8 mouse cellular contexts compared by ENCODE assay signal in genomic region chr8:3392771-3393710, GRCm38 (mm10). TPM values are rescaled to one million over a fixed set of nuclear protein-coding genes. Genes with fewer than 3 reads are reported as not detected.
DNase-seq lines count a peak whose midpoint lies in the region; ATAC-seq lines count a peak whose summit lies in the region.

Gene Arhgef18, plus strand, starts transcription at chr8:3393006.

- peak; percentile 98 for ATAC-seq in hindbrain, embryonic 13.5 days (ENCODE audit: low FRiP score)
- peak; percentile 99 for ATAC-seq in lung, embryonic 16.5 days (ENCODE audit: low read depth)

- H3K36me3 ChIP-seq in hindbrain, embryonic 13.5 days = peaks cover 9% of the 10 kb centered on the region
- no peaks in the 10 kb centered on the region for H3K36me3 ChIP-seq in lung, embryonic 16.5 days (ENCODE audit: control insufficient read depth, insufficient read depth, low read length)

- peak within 1 kb of the TSS; percentile 83 for H3K4me3 ChIP-seq in hindbrain, embryonic 13.5 days
- H3K4me3 ChIP-seq in lung, embryonic 16.5 days (ENCODE audit: low read length) = peak within 1 kb of the TSS; percentile 56

- H3K9me3 ChIP-seq in hindbrain, embryonic 13.5 days = no peaks in the 10 kb centered on the region
- H3K9me3 ChIP-seq in lung, embryonic 16.5 days (ENCODE audit: control insufficient read depth, low read length) = no peaks in the 10 kb centered on the region

- WGBS in hindbrain, embryonic 13.5 days = 1% methylated on average over 48 of the region's 48 CpGs
- 2% methylated on average over 44 of the region's 48 CpGs for WGBS in lung, embryonic 16.5 days

- H3K9ac ChIP-seq in hindbrain, embryonic 13.5 days = peak within 1 kb of the TSS; percentile 90
- H3K9ac ChIP-seq in lung, embryonic 16.5 days (ENCODE audit: low read length) = peak within 1 kb of the TSS; percentile 70

- DNase-seq in ZHBTc4 (ENCODE audit: low read depth, low spot score) = peak; percentile 95
- DNase-seq in cerebellum, postnatal 4 days (ENCODE audit: low spot score in 2 of 2) = peak; percentile 46 to 73
- peak; percentile 81 to 87 for DNase-seq in frontal cortex, postnatal 36 days (ENCODE audit: low spot score in 2 of 2)
- peak; percentile 75 to 85 for DNase-seq in layer of hippocampus, postnatal 10 days (ENCODE audit: low spot score in 2 of 2)
- peak; percentile 59 for DNase-seq in ovary, postnatal 10 days (ENCODE audit: low spot score)
- peak; percentile 91 for DNase-seq in thymus, postnatal 0 days (ENCODE audit: low spot score)

- peak within 1 kb of the TSS; percentile 90 for H3K4me2 ChIP-seq in hindbrain, embryonic 13.5 days
- peak within 1 kb of the TSS; percentile 58 for H3K4me2 ChIP-seq in lung, embryonic 16.5 days (ENCODE audit: low read depth, low read length)

- H3K27me3 ChIP-seq in hindbrain, embryonic 13.5 days = 0 out of 2 replicates have a peak, but pooled peaks cover 2% of the 10 kb centered on the region
- no peaks in the 10 kb centered on the region for H3K27me3 ChIP-seq in lung, embryonic 16.5 days (ENCODE audit: control insufficient read depth, insufficient read depth, low read depth, low read length)

- H3K27ac ChIP-seq in hindbrain, embryonic 13.5 days = peak within 1 kb of the TSS; percentile 19; the same call in 1 of the 2 replicates
- no peak within 1 kb of the TSS for H3K27ac ChIP-seq in lung, embryonic 16.5 days (ENCODE audit: low read length)

- peaks cover 33% of the 10 kb centered on the region for H3K4me1 ChIP-seq in hindbrain, embryonic 13.5 days (replicated peaks)
- peaks cover 14% of the 10 kb centered on the region for H3K4me1 ChIP-seq in lung, embryonic 16.5 days (replicated peaks; ENCODE audit: control insufficient read depth, insufficient read depth, low read length)

RNA-seq across cellular contexts. Expression of gene Arhgef18, which starts in this region (rescaled TPM):
- 10.0 and 12.0 TPM in 2 replicates for polyA plus RNA-seq in hindbrain, embryonic 13.5 days (2015; fragmentation: Nextera tagmentation; extraction: Ambion mirVana)
- 10 to 100 TPM; 36.5 to 44.6 TPM for total RNA-seq in layer of hippocampus, postnatal 10 days (2021)
- polyA plus RNA-seq in lung, embryonic 16.5 days (2015; fragmentation: Nextera tagmentation; extraction: Ambion mirVana) = 6.9 and 7.6 TPM in 2 replicates
- polyA plus RNA-seq in thymus, postnatal 0 days (2015; fragmentation: Nextera tagmentation; extraction: Ambion mirVana) = 7.3 and 9.2 TPM in 2 replicates
